Mouse (Mus musculus) C2C12 (cell line): ENCODE data around the gene Ccdc33. TPM values are rescaled to one million over a fixed set of nuclear protein-coding genes. Genes with fewer than 3 reads are reported as not detected.

Experiments used
- H3K27me3 ChIP-seq: one replicate; pipeline ENCODE4 v1.6.1; 2011; ENCODE audit not compliant: control insufficient read depth, insufficient read depth, insufficient read length
- H3K36me3 ChIP-seq: one replicate; pipeline ENCODE4 v1.6.1; 2011; ENCODE audit not compliant: control insufficient read depth, insufficient read depth
- H3K4me3 ChIP-seq: one replicate; pipeline ENCODE4 v1.5.1; 2011; ENCODE audit warnings: mild to moderate bottlenecking, control low read depth; ENCODE audit not compliant: poor library complexity, insufficient read depth, severe bottlenecking
- H3K79me2 ChIP-seq: one replicate; pipeline ENCODE4 v1.6.1; 2011; ENCODE audit not compliant: control insufficient read depth, insufficient read depth
- H3K79me3 ChIP-seq: one replicate; pipeline ENCODE4 v1.6.1; 2011; ENCODE audit warnings: low read depth, control low read depth
- H3ac ChIP-seq: one replicate; pipeline ENCODE3; 2011; ENCODE audit warnings: low read depth; ENCODE audit not compliant: control insufficient read depth, insufficient read length
- CEBPB ChIP-seq: IDR thresholded peaks from one replicate; pipeline ENCODE4 v1.6.1; 2011; ENCODE audit warnings: low read depth, mild to moderate bottlenecking, control low read depth, moderate library complexity
- CTCF ChIP-seq: IDR thresholded peaks from one replicate; pipeline ENCODE4 v1.5.1; 2011; ENCODE audit not compliant: control insufficient read depth, insufficient read depth, insufficient read length
- FOSL1 ChIP-seq: IDR thresholded peaks from one replicate; pipeline ENCODE4 v1.8.0; 2011; ENCODE audit warnings: mild to moderate bottlenecking, low read length; ENCODE audit not compliant: poor library complexity, insufficient read depth, severe bottlenecking
- MAX ChIP-seq: IDR thresholded peaks from one replicate; pipeline ENCODE4 v1.6.1; 2011; ENCODE audit warnings: mild to moderate bottlenecking, control low read depth
- MYOD1 ChIP-seq: IDR thresholded peaks from one replicate; pipeline ENCODE4 v1.6.1; 2011; ENCODE audit warnings: low read depth; ENCODE audit not compliant: control insufficient read depth, insufficient read length
- MYOG ChIP-seq: IDR thresholded peaks from one replicate; pipeline ENCODE4 v1.6.1; 2011; ENCODE audit not compliant: control insufficient read depth, insufficient read length; ENCODE audit errors: extremely low read depth
- USF1 ChIP-seq: IDR thresholded peaks from one replicate; pipeline ENCODE4 v1.6.1; 2011; ENCODE audit warnings: low read depth, mild to moderate bottlenecking, control low read depth, moderate library complexity
- polyA plus RNA-seq: library from polyadenylated mRNA; unstranded; fragments of >200 nt; fragmentation: generic; extraction: Trizol; gene quantifications from one replicate; pipeline ENCODE4 v1.2.1, GENCODE M21; 2012; ENCODE audit warnings: missing spikeins

The Ccdc33 gene
- polyA plus RNA-seq, 1 experiment: not detected

- Histone ChIP-seq H3K79me3 (no peaks in the 10 kb centered on the region), H3K4me3 (no peak overlapping the region), H3ac (no peak overlapping the region), H3K27me3 (peaks cover 39% of the 10 kb centered on the region), H3K79me2 (no peaks in the 10 kb centered on the region), H3K36me3 (no peaks in the 10 kb centered on the region)
- TF ChIP-seq USF1 (no peak), MYOG (no peak), MAX (no peak), FOSL1 (no peak), CTCF (no peak)
These were observed 51.9 kb downstream of the Ccdc33 start for GRCm38 (mm10) chr9:58066731-58067095.

GRCm38 (mm10) chr9:58065977-58066730 is 52.5 kb downstream of the Ccdc33 start:
- H3K79me2 ChIP-seq: no peaks in the 10 kb centered on the region
- H3K27me3 ChIP-seq: peaks cover 38% of the 10 kb centered on the region
- TF ChIP-seq USF1 (no peak), CEBPB (no peak), CTCF (no peak), MAX (no peak), FOSL1 (no peak)
- no peaks in the 10 kb centered on the region for H3K79me3 ChIP-seq
- H3ac ChIP-seq: no peak overlapping the region
- no peaks in the 10 kb centered on the region for H3K36me3 ChIP-seq
- H3K4me3 ChIP-seq: no peak overlapping the region

GRCm38 (mm10) chr9:58065532-58065931 is 53.1 kb downstream of the Ccdc33 start:
- H3K4me3 ChIP-seq: no peak overlapping the region
- TF ChIP-seq MYOD1 (no peak), MYOG (no peak), CTCF (no peak), MAX (no peak), CEBPB (no peak)
- no peaks in the 10 kb centered on the region for H3K79me3 ChIP-seq
- no peaks in the 10 kb centered on the region for H3K36me3 ChIP-seq
- no peaks in the 10 kb centered on the region for H3K79me2 ChIP-seq
- H3K27me3 ChIP-seq: peaks cover 38% of the 10 kb centered on the region
- no peak overlapping the region for H3ac ChIP-seq

- TF ChIP-seq MYOD1 (no peak), FOSL1 (no peak), CEBPB (no peak), CTCF (no peak), USF1 (no peak), MAX (no peak), MYOG (no peak)
- Histone ChIP-seq H3ac (no peak within 1 kb of the TSS), H3K27me3 (peaks cover 31% of the 10 kb centered on the region), H3K79me2 (no peaks in the 10 kb centered on the region), H3K79me3 (no peaks in the 10 kb centered on the region), H3K36me3 (no peaks in the 10 kb centered on the region), H3K4me3 (no peak within 1 kb of the TSS)
These were observed 55.1 kb downstream of the Ccdc33 start, which contains the start of gene Stra6 for GRCm38 (mm10) chr9:58063531-58063930. Gene Stra6 (plus strand): TSS chr9:58063788.

- Histone ChIP-seq H3K36me3 (no peaks in the 10 kb centered on the region), H3K4me3 (no peak overlapping the region), H3ac (no peak overlapping the region), H3K27me3 (peaks cover 23% of the 10 kb centered on the region), H3K79me3 (no peaks in the 10 kb centered on the region), H3K79me2 (no peaks in the 10 kb centered on the region)
- TF ChIP-seq CEBPB (no peak), FOSL1 (no peak), MAX (no peak), USF1 (no peak), MYOG (no peak), CTCF (no peak), MYOD1 (no peak)
These were observed 57.7 kb downstream of the Ccdc33 start for GRCm38 (mm10) chr9:58060677-58061667.
